Mouse (Mus musculus): ENCODE data around the gene Sfn.

The Sfn gene

GRCm38 (mm10) chr4:133619473-133620136, 17.6 kb upstream of the Sfn start:
- no peak for DNase-seq (ENCODE audit: low spot score)

GRCm38 (mm10) chr4:133617936-133618335, 16.0 kb upstream of the Sfn start:
- no peak for DNase-seq (ENCODE audit: low spot score)

- no peak for DNase-seq (ENCODE audit: low spot score)
These were observed 13.4 kb upstream of the Sfn start for GRCm38 (mm10) chr4:133615416-133615815.

GRCm38 (mm10) chr4:133614274-133614761, 12.3 kb upstream of the Sfn start:
- no peak for DNase-seq (ENCODE audit: low spot score)

- DNase-seq (ENCODE audit: low spot score), result no peak
These were observed 11.9 kb upstream of the Sfn start for GRCm38 (mm10) chr4:133613867-133614266.

GRCm38 (mm10) chr4:133613026-133613425, 11.1 kb upstream of the Sfn start:
- no peak for DNase-seq (ENCODE audit: low spot score)

GRCm38 (mm10) chr4:133612416-133612815, 10.4 kb upstream of the Sfn start:
- no peak for DNase-seq (ENCODE audit: low spot score)

- no peak for DNase-seq (ENCODE audit: low spot score)
These were observed 9.8 kb upstream of the Sfn start for GRCm38 (mm10) chr4:133611815-133612214.

GRCm38 (mm10) chr4:133609719-133610118, 7.8 kb upstream of the Sfn start:
- peak; percentile 72 for DNase-seq (ENCODE audit: low spot score)

- no peak for DNase-seq (ENCODE audit: low spot score)
These were observed 5.3 kb upstream of the Sfn start for GRCm38 (mm10) chr4:133607284-133607683.

- DNase-seq (ENCODE audit: low spot score), result no peak
These were observed 3.4 kb upstream of the Sfn start for GRCm38 (mm10) chr4:133605330-133605729.

- no peak for DNase-seq (ENCODE audit: low spot score)
These were observed 2.9 kb upstream of the Sfn start for GRCm38 (mm10) chr4:133604856-133605255.

- no peak for DNase-seq (ENCODE audit: low spot score)
These were observed 2.2 kb upstream of the Sfn start for GRCm38 (mm10) chr4:133604175-133604574.

GRCm38 (mm10) chr4:133603056-133603455, 1.1 kb upstream of the Sfn start:
- no peak for DNase-seq (ENCODE audit: low spot score)

GRCm38 (mm10) chr4:133600306-133600705, 1.7 kb downstream of the Sfn start:
- no peak for DNase-seq (ENCODE audit: low spot score)

- peak; percentile 91 for DNase-seq (ENCODE audit: low spot score)
These were observed 2.3 kb downstream of the Sfn start for GRCm38 (mm10) chr4:133599571-133600073.

- DNase-seq (ENCODE audit: low spot score), result no peak
These were observed 2.9 kb downstream of the Sfn start for GRCm38 (mm10) chr4:133599116-133599515.

GRCm38 (mm10) chr4:133598616-133599015, 3.4 kb downstream of the Sfn start:
- no peak for DNase-seq (ENCODE audit: low spot score)

GRCm38 (mm10) chr4:133596084-133596483, 5.9 kb downstream of the Sfn start:
- DNase-seq (ENCODE audit: low spot score), result no peak

- no peak for DNase-seq (ENCODE audit: low spot score)
These were observed 6.4 kb downstream of the Sfn start for GRCm38 (mm10) chr4:133595538-133595937.

- DNase-seq (ENCODE audit: low spot score), result no peak
These were observed 9.4 kb downstream of the Sfn start for GRCm38 (mm10) chr4:133592570-133592969.

GRCm38 (mm10) chr4:133584059-133584951, 17.7 kb downstream of the Sfn start, which contains the start of gene Gpn2:
Gene Gpn2 (plus strand): TSS chr4:133584362.
- peak; percentile 86 for DNase-seq (ENCODE audit: low spot score)

GRCm38 (mm10) chr4:133583690-133584058, 18.3 kb downstream of the Sfn start:
- no peak for DNase-seq (ENCODE audit: low spot score)
